8 mouse cellular contexts compared by ENCODE assay signal in genomic region chr16:21248713-21249531, GRCm38 (mm10). TPM values are rescaled to one million over a fixed set of nuclear protein-coding genes. Genes with fewer than 3 reads are reported as not detected.
A peak's percentile ranks its signal among the peaks of the same experiment; 100 is the strongest.
DNase-seq lines count a peak whose midpoint lies in the region; ATAC-seq lines count a peak whose summit lies in the region.

No protein-coding gene starts in this region.

- DNase-seq in kidney, adult 11 months = no peak
- DNase-seq in embryonic facial prominence, embryonic 10.5 days (ENCODE audit: low spot score) = peak; percentile 57
- DNase-seq in intestine, embryonic 14.5 days (ENCODE audit: low spot score) = peak; percentile 76
- DNase-seq in left cerebral cortex, postnatal 10 days (ENCODE audit: extremely low spot score in 1 of 2, low spot score in 2 of 2) = no peak
- DNase-seq in adrenal gland, postnatal 4 days (ENCODE audit: low spot score in 2 of 2) = no peak
- DNase-seq in adrenal gland, adult (ENCODE audit: inconsistent age in 2 of 2, low spot score in 1 of 2) = no peak

- peak overlapping the region; percentile 60 for H3K9ac ChIP-seq in kidney, embryonic 16.5 days (replicated peaks; ENCODE audit: low read length)
- H3K9ac ChIP-seq in intestine, embryonic 14.5 days (ENCODE audit: low read length) = peak overlapping the region; percentile 44
- H3K9ac ChIP-seq in neural tube, embryonic 12.5 days = peak overlapping the region; percentile 51

- H3K4me1 ChIP-seq in kidney, embryonic 16.5 days (ENCODE audit: insufficient read depth, low read length) = peaks cover 34% of the 10 kb centered on the region
- peaks cover 72% of the 10 kb centered on the region for H3K4me1 ChIP-seq in embryonic facial prominence, embryonic 10.5 days
- peaks cover 33% of the 10 kb centered on the region for H3K4me1 ChIP-seq in intestine, embryonic 14.5 days (replicated peaks; ENCODE audit: control insufficient read depth, insufficient read depth, low read length)
- peaks cover 35% of the 10 kb centered on the region for H3K4me1 ChIP-seq in neural tube, embryonic 12.5 days

- H3K36me3 ChIP-seq in kidney, embryonic 16.5 days (ENCODE audit: insufficient read depth, low read length) = no peaks in the 10 kb centered on the region
- H3K36me3 ChIP-seq in embryonic facial prominence, embryonic 10.5 days (replicated peaks) = no peaks in the 10 kb centered on the region
- no peaks in the 10 kb centered on the region for H3K36me3 ChIP-seq in intestine, embryonic 14.5 days (ENCODE audit: control insufficient read depth, insufficient read depth, low read length)
- no peaks in the 10 kb centered on the region for H3K36me3 ChIP-seq in neural tube, embryonic 12.5 days

- H3K9me3 ChIP-seq in kidney, embryonic 16.5 days (ENCODE audit: low read length) = no peaks in the 10 kb centered on the region
- H3K9me3 ChIP-seq in embryonic facial prominence, embryonic 10.5 days = no peaks in the 10 kb centered on the region
- H3K9me3 ChIP-seq in intestine, embryonic 14.5 days (ENCODE audit: control insufficient read depth, low read length) = no peaks in the 10 kb centered on the region
- no peaks in the 10 kb centered on the region for H3K9me3 ChIP-seq in neural tube, embryonic 12.5 days

- H3K27me3 ChIP-seq in kidney, embryonic 16.5 days (ENCODE audit: insufficient read depth, low read length) = peaks cover 61% of the 10 kb centered on the region
- peaks cover 75% of the 10 kb centered on the region for H3K27me3 ChIP-seq in embryonic facial prominence, embryonic 10.5 days (replicated peaks; ENCODE audit: low read depth, poor library complexity, severe bottlenecking)
- H3K27me3 ChIP-seq in intestine, embryonic 14.5 days (replicated peaks; ENCODE audit: control insufficient read depth, insufficient read depth, low read length) = 0 out of 2 replicates have a peak, but pooled peaks cover 4% of the 10 kb centered on the region
- H3K27me3 ChIP-seq in neural tube, embryonic 12.5 days (replicated peaks) = peaks cover 40% of the 10 kb centered on the region

- WGBS in kidney, embryonic 16.5 days = 2% methylated on average over 39 of the region's 39 CpGs
- 2% methylated on average over 39 of the region's 39 CpGs for WGBS in embryonic facial prominence, embryonic 10.5 days
- whole genome bisulfite sequencing in intestine, embryonic 14.5 days = 5% methylated on average over 39 of the region's 39 CpGs
- 6% methylated on average over 39 of the region's 39 CpGs for WGBS in neural tube, embryonic 12.5 days

- intact Hi-C loops in left cerebral cortex, postnatal 10 days (cut with DNase I) = loop anchor here (5.0 to 10.0 kb wide), 3 partner anchors 42 to 83 kb away; no protein-coding TSS in a partner anchor

- ATAC-seq in kidney, embryonic 16.5 days (ENCODE audit: low FRiP score, low TSS enrichment) = peak; percentile 16; the same call in 1 of the 2 replicates
- ATAC-seq in intestine, embryonic 14.5 days (replicated peaks; ENCODE audit: low FRiP score, low TSS enrichment, low read depth) = no peak
- ATAC-seq in neural tube, embryonic 12.5 days (ENCODE audit: low FRiP score, low read depth) = 0 out of 2 replicates have a peak, but pooled peaks have one; percentile 1

- H3K27ac ChIP-seq in kidney, embryonic 16.5 days (ENCODE audit: low read length) = peak overlapping the region; percentile 26; the same call in 1 of the 2 replicates
- H3K27ac ChIP-seq in embryonic facial prominence, embryonic 10.5 days (replicated peaks) = peak overlapping the region; percentile 90
- H3K27ac ChIP-seq in intestine, embryonic 14.5 days (ENCODE audit: low read depth) = 0 out of 2 replicates have a peak overlapping the region, but pooled peaks have one; percentile 25
- H3K27ac ChIP-seq in neural tube, embryonic 12.5 days = no peak overlapping the region

- peak overlapping the region; percentile 45 for H3K4me3 ChIP-seq in kidney, embryonic 16.5 days (ENCODE audit: low read length)
- peak overlapping the region; percentile 57 for H3K4me3 ChIP-seq in embryonic facial prominence, embryonic 10.5 days
- H3K4me3 ChIP-seq in intestine, embryonic 14.5 days (ENCODE audit: low read depth, low read length) = peak overlapping the region; percentile 39
- peak overlapping the region; percentile 36 for H3K4me3 ChIP-seq in neural tube, embryonic 12.5 days

- H3K4me2 ChIP-seq in kidney, embryonic 16.5 days (replicated peaks; ENCODE audit: low read depth, low read length) = peak overlapping the region; percentile 75
- peak overlapping the region; percentile 93 for H3K4me2 ChIP-seq in intestine, embryonic 14.5 days (ENCODE audit: low read length)
- peak overlapping the region; percentile 78 for H3K4me2 ChIP-seq in neural tube, embryonic 12.5 days (replicated peaks)

RNA-seq across cellular contexts. Expression of gene Ephb3, which starts 44.4 kb away (rescaled TPM):
- polyA plus RNA-seq in kidney, embryonic 16.5 days (2015; fragmentation: Nextera tagmentation; extraction: Ambion mirVana) = 21.8 and 23.4 TPM in 2 replicates
- 32.0 and 38.6 TPM in 2 replicates for polyA plus RNA-seq in embryonic facial prominence, embryonic 10.5 days (2016; fragmentation: Nextera tagmentation; extraction: Ambion mirVana)
- 17.6 and 17.8 TPM in 2 replicates for polyA plus RNA-seq in intestine, embryonic 14.5 days (2014; fragmentation: Nextera tagmentation; extraction: Ambion mirVana)
- 18.8 and 20.4 TPM in 2 replicates for polyA plus RNA-seq in neural tube, embryonic 12.5 days (2016; fragmentation: Nextera tagmentation; extraction: Ambion mirVana)
- 10 to 100 TPM; 29.7 to 34.1 TPM for total RNA-seq in left cerebral cortex, postnatal 10 days (2021)
- 10 to 100 TPM in 1 of 2 experiments, 1 to 10 TPM in 1; 7.0 to 12.9 TPM for total RNA-seq in adrenal gland, postnatal 4 days (2021)

Comparison
In these comparisons a context has a peak if more than half of its experiments do, and no peak if none do; other contexts are left out.
1. DNase-seq: peak in embryonic facial prominence, embryonic 10.5 days (single experiment) and intestine, embryonic 14.5 days (single experiment); none in kidney, adult 11 months (single experiment), left cerebral cortex, postnatal 10 days (0 of 2), adrenal gland, postnatal 4 days (0 of 2) and adrenal gland, adult (0 of 2).
2. Peak in every context shown above with its lines, with median percentiles within 50 percentile points of each other: H3K4me2 ChIP-seq, H3K4me3 ChIP-seq and H3K9ac ChIP-seq.